Mouse (Mus musculus): ENCODE results near the gene Lman2.

Gene Lman2

GRCm38 (mm10) chr13:55327169-55327568 is 35.4 kb downstream of the Lman2 start:
- DNase-seq (ENCODE audit: low spot score) = no peak

GRCm38 (mm10) chr13:55325596-55325995 is 37.0 kb downstream of the Lman2 start:
- no peak for DNase-seq (ENCODE audit: low spot score)

GRCm38 (mm10) chr13:55322130-55322825 is 40.3 kb downstream of the Lman2 start:
- peak; percentile 56 for DNase-seq (ENCODE audit: low spot score)

- DNase-seq (ENCODE audit: low spot score) = peak; percentile 88
These were observed 41.0 kb downstream of the Lman2 start, which contains the start of gene Rab24 for GRCm38 (mm10) chr13:55321434-55322129. Rab24 (minus strand) TSS chr13:55321946.

GRCm38 (mm10) chr13:55319931-55320533 is 42.6 kb downstream of the Lman2 start, which contains the start of gene Prelid1:
Prelid1 (plus strand) TSS chr13:55320500.
- no peak for DNase-seq (ENCODE audit: low spot score)

- no peak for DNase-seq (ENCODE audit: low spot score)
These were observed 44.2 kb downstream of the Lman2 start for GRCm38 (mm10) chr13:55318351-55318750.

GRCm38 (mm10) chr13:55314891-55315412 is 47.6 kb downstream of the Lman2 start:
- DNase-seq (ENCODE audit: low spot score) = no peak

GRCm38 (mm10) chr13:55313051-55313450 is 49.5 kb downstream of the Lman2 start:
- DNase-seq (ENCODE audit: low spot score) = no peak

- DNase-seq (ENCODE audit: low spot score) = no peak
These were observed 50.5 kb downstream of the Lman2 start for GRCm38 (mm10) chr13:55312028-55312630.

- no peak for DNase-seq (ENCODE audit: low spot score)
These were observed 61.7 kb downstream of the Lman2 start for GRCm38 (mm10) chr13:55300913-55301312.

GRCm38 (mm10) chr13:55296760-55297159 is 65.8 kb downstream of the Lman2 start:
- DNase-seq (ENCODE audit: low spot score) = no peak
